Mouse (Mus musculus): ENCODE measurements around the gene Tns1. TPM values are rescaled to one million over a fixed set of nuclear protein-coding genes. Genes with fewer than 3 reads are reported as not detected.
"Not testable (repeated sequence)": the region's sequence is repeated elsewhere in the genome, so short reads cannot be mapped to it uniquely, and the experiment has no call there.

Gene Tns1
- polyA plus RNA-seq, 1 experiment from 2014 or later = 23.0 TPM

DNA sequence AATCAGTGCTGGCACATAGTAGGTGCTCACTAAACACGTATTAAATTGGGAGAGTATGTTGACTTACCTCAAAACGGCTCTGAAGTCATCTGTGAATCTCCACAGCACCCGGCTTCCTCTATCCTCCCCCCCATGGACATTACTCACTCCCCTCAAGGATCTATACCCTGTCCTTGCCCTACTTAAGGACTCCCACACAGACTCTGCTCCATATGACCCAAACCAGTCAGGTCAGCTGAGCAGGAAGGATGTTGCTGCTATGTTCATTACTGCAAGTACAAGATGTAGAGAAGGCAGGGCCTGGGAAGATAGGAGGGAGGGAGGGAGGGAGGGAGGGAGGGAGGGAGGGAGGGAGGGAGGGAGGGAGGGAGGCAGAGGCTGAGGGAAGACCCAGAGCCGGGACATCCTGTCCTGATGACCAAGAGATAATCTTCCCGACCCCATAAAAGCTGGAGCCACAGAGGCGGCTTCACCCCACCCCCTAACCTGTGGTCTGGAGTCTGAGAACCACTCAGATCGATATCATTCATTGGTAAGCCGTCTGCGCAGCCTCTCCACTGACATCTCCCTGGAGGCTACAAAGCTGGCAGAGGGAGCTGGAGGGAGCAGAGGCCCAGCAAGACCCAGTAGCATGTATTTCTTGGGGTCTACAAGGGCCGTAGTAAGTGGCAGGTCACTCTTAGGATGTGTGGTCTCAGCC lies 219.0 kb downstream of the Tns1 start:
- H3K27me3 ChIP-seq (ENCODE audit: control insufficient read depth, insufficient read depth, low read depth, low read length) = no peaks in the 10 kb centered on the region
- no peak overlapping the region for H3K4me2 ChIP-seq (ENCODE audit: low read depth, low read length)
- WGBS (ENCODE audit: insufficient replicate concordance) = 27% methylated on average over 9 of the region's 10 CpGs
- no peak for ATAC-seq (ENCODE audit: low read depth)
- H3K4me3 ChIP-seq (ENCODE audit: low read depth, low read length) = no peak overlapping the region
- H3K9me3 ChIP-seq (replicated peaks; ENCODE audit: control insufficient read depth, low read length) = no peaks in the 10 kb centered on the region
- no peak overlapping the region for H3K27ac ChIP-seq (ENCODE audit: low read length)
- H3K36me3 ChIP-seq (ENCODE audit: control insufficient read depth, insufficient read depth) = no peaks in the 10 kb centered on the region
- no peak overlapping the region for H3K9ac ChIP-seq (ENCODE audit: low read depth, low read length)
- H3K4me1 ChIP-seq (ENCODE audit: control insufficient read depth, low read depth, low read length) = no peaks in the 10 kb centered on the region

DNA sequence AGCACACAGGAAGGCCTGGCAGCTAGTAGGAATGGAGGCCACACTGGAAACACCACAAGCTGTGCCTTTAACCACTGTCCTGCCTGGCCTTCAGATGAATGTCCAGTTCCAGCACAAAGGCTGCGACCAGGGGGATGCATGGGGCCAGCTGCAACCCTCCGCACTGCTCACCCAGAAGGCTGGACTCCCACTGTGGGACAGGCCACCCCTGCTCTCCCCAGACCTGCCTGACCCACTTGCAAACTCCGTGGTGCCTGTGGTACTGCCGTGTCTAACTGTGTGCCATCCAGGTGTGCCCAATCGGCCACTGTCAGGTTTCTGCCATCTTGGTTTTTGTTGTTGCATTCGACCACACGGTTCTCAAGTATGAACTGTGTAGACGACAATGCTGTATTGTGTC lies 219.6 kb downstream of the Tns1 start:
- no peak for ATAC-seq (ENCODE audit: low read depth)
- H3K27ac ChIP-seq (ENCODE audit: low read length) = no peak overlapping the region
- no peaks in the 10 kb centered on the region for H3K4me1 ChIP-seq (ENCODE audit: control insufficient read depth, low read depth, low read length)
- no peak overlapping the region for H3K4me3 ChIP-seq (ENCODE audit: low read depth, low read length)
- no peak overlapping the region for H3K4me2 ChIP-seq (ENCODE audit: low read depth, low read length)
- WGBS (ENCODE audit: insufficient replicate concordance) = 73% methylated on average over 8 of the region's 8 CpGs
- no peaks in the 10 kb centered on the region for H3K9me3 ChIP-seq (replicated peaks; ENCODE audit: control insufficient read depth, low read length)
- H3K9ac ChIP-seq (ENCODE audit: low read depth, low read length) = no peak overlapping the region
- no peaks in the 10 kb centered on the region for H3K36me3 ChIP-seq (ENCODE audit: control insufficient read depth, insufficient read depth)
- H3K27me3 ChIP-seq (ENCODE audit: control insufficient read depth, insufficient read depth, low read depth, low read length) = no peaks in the 10 kb centered on the region

DNA sequence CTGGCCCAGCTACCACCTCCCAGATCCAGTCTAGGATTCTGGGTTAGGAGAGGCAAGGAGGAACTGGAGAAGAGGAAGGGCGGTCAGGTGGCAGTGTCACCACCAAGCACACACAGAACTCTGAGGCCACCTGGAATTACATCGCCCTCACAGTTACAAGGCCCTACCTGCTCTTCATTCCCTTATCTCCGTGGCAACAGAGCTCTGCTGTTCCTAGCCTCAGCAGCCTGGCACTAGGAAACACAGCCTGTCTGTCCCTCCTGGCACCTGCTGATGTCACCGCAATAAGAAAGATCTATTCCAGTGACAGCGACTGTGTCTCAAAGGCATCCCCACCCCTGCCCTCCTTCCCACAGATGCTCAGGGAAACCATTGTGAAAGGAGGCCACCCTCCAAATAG lies 221.2 kb downstream of the Tns1 start:
- Histone ChIP-seq H3K27ac (ENCODE audit: low read length) (no peak overlapping the region), H3K9me3 (replicated peaks; ENCODE audit: control insufficient read depth, low read length) (no peaks in the 10 kb centered on the region), H3K4me1 (ENCODE audit: control insufficient read depth, low read depth, low read length) (no peaks in the 10 kb centered on the region), H3K9ac (ENCODE audit: low read depth, low read length) (no peak overlapping the region), H3K27me3 (ENCODE audit: control insufficient read depth, insufficient read depth, low read depth, low read length) (no peaks in the 10 kb centered on the region), H3K36me3 (ENCODE audit: control insufficient read depth, insufficient read depth) (no peaks in the 10 kb centered on the region), H3K4me3 (ENCODE audit: low read depth, low read length) (no peak overlapping the region), H3K4me2 (ENCODE audit: low read depth, low read length) (no peak overlapping the region)
- 75% methylated on average over 5 of the region's 5 CpGs for WGBS (ENCODE audit: insufficient replicate concordance)
- no peak for ATAC-seq (ENCODE audit: low read depth)

DNA sequence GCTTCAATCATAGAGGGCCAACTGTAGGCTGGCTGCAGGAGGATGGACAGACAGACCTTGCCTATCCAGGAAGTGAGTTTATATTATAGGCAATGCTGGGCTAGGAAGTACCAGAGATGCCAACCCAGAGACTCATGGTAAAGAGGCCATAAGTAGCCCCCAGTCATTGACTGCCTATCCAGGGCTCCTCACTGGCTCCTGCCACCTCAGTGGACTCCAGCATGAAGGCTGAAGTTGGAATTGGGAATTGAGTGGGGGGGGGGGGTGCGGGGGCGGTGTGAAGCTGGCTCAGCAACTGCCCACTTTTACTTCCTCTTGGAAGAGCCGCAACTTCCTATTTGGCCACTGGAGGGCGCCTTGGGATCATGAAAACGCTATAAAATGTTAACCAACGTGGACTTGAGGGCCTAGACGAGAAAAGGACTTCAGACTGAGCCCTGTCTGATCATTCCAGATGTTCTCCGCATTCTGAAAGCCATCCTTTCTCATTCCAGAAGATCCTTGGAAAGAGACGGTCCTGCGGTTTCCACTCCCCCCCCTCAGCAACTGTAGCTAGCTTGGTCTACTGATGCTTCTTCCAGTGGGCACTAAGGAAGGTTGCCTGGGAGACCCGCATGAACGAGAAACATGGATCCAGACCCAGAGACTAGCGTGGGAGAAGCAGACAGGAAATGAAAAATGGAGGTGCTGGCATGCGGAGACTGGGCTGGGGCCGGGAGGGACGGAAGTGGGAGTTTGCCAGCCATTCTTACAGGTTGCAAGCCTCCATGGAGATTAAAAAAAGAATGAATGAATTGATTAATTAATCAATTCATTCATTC lies 221.9 kb downstream of the Tns1 start:
- Histone ChIP-seq H3K4me2 (ENCODE audit: low read depth, low read length) (no peak overlapping the region), H3K27me3 (ENCODE audit: control insufficient read depth, insufficient read depth, low read depth, low read length) (no peaks in the 10 kb centered on the region), H3K4me3 (ENCODE audit: low read depth, low read length) (no peak overlapping the region), H3K4me1 (ENCODE audit: control insufficient read depth, low read depth, low read length) (no peaks in the 10 kb centered on the region), H3K9ac (ENCODE audit: low read depth, low read length) (no peak overlapping the region), H3K27ac (ENCODE audit: low read length) (no peak overlapping the region), H3K36me3 (ENCODE audit: control insufficient read depth, insufficient read depth) (no peaks in the 10 kb centered on the region), H3K9me3 (replicated peaks; ENCODE audit: control insufficient read depth, low read length) (no peaks in the 10 kb centered on the region)
- no peak for ATAC-seq (ENCODE audit: low read depth)
- WGBS (ENCODE audit: insufficient replicate concordance) = 23% methylated on average over 16 of the region's 16 CpGs

DNA sequence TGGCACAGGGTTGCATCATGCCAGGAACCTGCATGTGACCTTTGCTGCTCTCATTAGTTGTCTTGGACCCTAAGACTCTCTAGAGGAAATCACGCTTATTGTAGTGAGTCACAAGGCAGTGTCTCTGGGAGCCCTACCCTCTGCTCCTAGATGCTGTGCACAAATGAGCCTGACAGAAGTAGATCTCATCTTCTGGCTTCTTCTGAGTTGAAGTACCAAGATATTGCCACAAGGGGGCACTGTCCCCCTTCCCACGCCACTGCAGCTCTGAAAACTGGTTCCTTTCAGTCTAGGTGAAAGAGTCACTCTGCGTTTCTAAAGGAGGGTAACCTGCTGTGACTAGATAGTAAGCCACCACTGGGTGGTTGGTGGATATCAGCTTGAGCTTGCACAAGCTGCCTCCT lies 222.8 kb downstream of the Tns1 start:
- H3K27me3 ChIP-seq (ENCODE audit: control insufficient read depth, insufficient read depth, low read depth, low read length) = no peaks in the 10 kb centered on the region
- no peak overlapping the region for H3K4me2 ChIP-seq (ENCODE audit: low read depth, low read length)
- no peak for ATAC-seq (ENCODE audit: low read depth)
- H3K27ac ChIP-seq (ENCODE audit: low read length) = no peak overlapping the region
- no peaks in the 10 kb centered on the region for H3K4me1 ChIP-seq (ENCODE audit: control insufficient read depth, low read depth, low read length)
- 8% methylated on average over 3 of the region's 3 CpGs for WGBS (ENCODE audit: insufficient replicate concordance)
- H3K36me3 ChIP-seq (ENCODE audit: control insufficient read depth, insufficient read depth) = no peaks in the 10 kb centered on the region
- no peak overlapping the region for H3K4me3 ChIP-seq (ENCODE audit: low read depth, low read length)
- no peaks in the 10 kb centered on the region for H3K9me3 ChIP-seq (replicated peaks; ENCODE audit: control insufficient read depth, low read length)
- H3K9ac ChIP-seq (ENCODE audit: low read depth, low read length) = no peak overlapping the region

DNA sequence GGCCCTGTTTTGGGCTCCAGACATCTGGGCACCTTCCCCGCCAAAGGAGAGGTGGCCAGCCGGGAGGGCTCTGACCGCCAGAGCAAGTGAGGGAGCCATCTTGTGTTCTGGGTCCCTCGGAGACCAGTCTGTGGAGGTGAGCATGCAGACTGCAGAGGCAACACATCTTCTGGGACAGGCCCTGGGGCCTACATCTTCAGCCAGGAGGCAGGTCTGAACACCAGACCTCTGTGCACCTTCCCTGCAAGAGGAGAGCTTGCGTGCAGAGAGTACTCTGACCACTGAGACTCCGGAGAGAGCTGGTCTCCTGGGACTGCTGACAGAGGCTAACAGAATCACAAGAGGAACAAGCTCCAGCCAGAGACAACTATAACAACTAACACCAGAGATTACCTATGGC lies 228.8 kb downstream of the Tns1 start:
- not testable (repeated sequence) for H3K27me3 ChIP-seq (ENCODE audit: control insufficient read depth, insufficient read depth, low read depth, low read length); H3K4me3 ChIP-seq (ENCODE audit: low read depth, low read length); H3K27ac ChIP-seq (ENCODE audit: low read length); H3K9ac ChIP-seq (ENCODE audit: low read depth, low read length); H3K36me3 ChIP-seq (ENCODE audit: control insufficient read depth, insufficient read depth); H3K4me2 ChIP-seq (ENCODE audit: low read depth, low read length); H3K9me3 ChIP-seq (replicated peaks; ENCODE audit: control insufficient read depth, low read length); H3K4me1 ChIP-seq (ENCODE audit: control insufficient read depth, low read depth, low read length); ATAC-seq (ENCODE audit: low read depth)
- 72% methylated on average over 6 of the region's 6 CpGs for WGBS (ENCODE audit: insufficient replicate concordance)

DNA sequence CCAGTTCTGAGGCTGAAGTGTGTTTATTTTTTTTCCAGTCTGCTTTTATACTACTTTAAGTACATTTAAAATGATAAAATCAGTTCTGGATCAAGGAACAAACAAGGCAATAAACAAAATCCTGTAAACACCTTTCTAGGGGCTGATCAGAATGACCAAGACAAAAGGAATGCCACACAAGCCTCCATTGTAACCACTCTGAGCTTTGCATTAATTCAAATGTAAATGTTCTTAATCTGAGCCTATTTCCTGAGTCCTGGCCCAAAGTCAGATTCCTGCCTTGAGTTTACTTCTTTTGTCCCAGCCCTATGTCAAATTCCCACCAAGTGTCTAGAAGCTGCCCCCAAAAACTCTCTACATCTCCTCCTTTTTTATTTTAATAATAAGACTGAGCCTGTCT lies 243.5 kb downstream of the Tns1 start:
- no peaks in the 10 kb centered on the region for H3K27me3 ChIP-seq (ENCODE audit: control insufficient read depth, insufficient read depth, low read depth, low read length)
- H3K36me3 ChIP-seq (ENCODE audit: control insufficient read depth, insufficient read depth) = no peaks in the 10 kb centered on the region
- H3K4me2 ChIP-seq (ENCODE audit: low read depth, low read length) = no peak overlapping the region
- ATAC-seq (ENCODE audit: low read depth) = no peak
- H3K4me3 ChIP-seq (ENCODE audit: low read depth, low read length) = no peak overlapping the region
- H3K9ac ChIP-seq (ENCODE audit: low read depth, low read length) = no peak overlapping the region
- no peaks in the 10 kb centered on the region for H3K4me1 ChIP-seq (ENCODE audit: control insufficient read depth, low read depth, low read length)
- no peak overlapping the region for H3K27ac ChIP-seq (ENCODE audit: low read length)
- H3K9me3 ChIP-seq (replicated peaks; ENCODE audit: control insufficient read depth, low read length) = no peaks in the 10 kb centered on the region

DNA sequence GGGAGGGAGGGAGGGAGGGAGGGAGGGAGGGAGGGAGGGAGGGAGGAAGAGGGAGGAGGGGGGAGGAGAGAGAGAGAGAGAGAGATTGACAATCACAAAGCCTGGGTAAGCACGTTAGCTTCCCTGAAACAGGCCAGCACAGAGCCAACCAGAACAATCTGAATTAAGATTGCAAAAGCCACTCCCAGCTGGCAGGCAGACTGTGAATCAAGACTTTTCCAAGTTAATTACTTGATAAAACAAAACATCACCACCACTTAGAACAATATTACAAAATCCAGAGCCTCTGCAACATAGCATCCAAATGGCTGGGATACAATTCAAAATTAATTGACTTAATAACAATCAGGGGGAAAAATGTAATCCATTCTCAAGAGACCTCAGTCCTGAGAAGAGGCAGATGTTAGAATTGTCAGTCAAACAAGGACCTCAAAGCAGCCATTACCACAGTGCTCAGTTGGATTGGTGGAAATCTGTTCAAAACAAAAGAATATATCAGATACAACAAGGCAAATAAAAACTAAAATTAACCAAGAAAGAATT lies 248.5 kb downstream of the Tns1 start:
- no peak overlapping the region for H3K9ac ChIP-seq (ENCODE audit: low read depth, low read length)
- WGBS (ENCODE audit: insufficient replicate concordance) = 17% methylated on average over 1 of the region's 1 CpGs
- H3K9me3 ChIP-seq (replicated peaks; ENCODE audit: control insufficient read depth, low read length) = no peaks in the 10 kb centered on the region
- no peak overlapping the region for H3K4me3 ChIP-seq (ENCODE audit: low read depth, low read length)
- ATAC-seq (ENCODE audit: low read depth) = no peak
- H3K4me1 ChIP-seq (ENCODE audit: control insufficient read depth, low read depth, low read length) = no peaks in the 10 kb centered on the region
- no peaks in the 10 kb centered on the region for H3K27me3 ChIP-seq (ENCODE audit: control insufficient read depth, insufficient read depth, low read depth, low read length)
- no peak overlapping the region for H3K4me2 ChIP-seq (ENCODE audit: low read depth, low read length)
- H3K36me3 ChIP-seq (ENCODE audit: control insufficient read depth, insufficient read depth) = no peaks in the 10 kb centered on the region
- H3K27ac ChIP-seq (ENCODE audit: low read length) = no peak overlapping the region

DNA sequence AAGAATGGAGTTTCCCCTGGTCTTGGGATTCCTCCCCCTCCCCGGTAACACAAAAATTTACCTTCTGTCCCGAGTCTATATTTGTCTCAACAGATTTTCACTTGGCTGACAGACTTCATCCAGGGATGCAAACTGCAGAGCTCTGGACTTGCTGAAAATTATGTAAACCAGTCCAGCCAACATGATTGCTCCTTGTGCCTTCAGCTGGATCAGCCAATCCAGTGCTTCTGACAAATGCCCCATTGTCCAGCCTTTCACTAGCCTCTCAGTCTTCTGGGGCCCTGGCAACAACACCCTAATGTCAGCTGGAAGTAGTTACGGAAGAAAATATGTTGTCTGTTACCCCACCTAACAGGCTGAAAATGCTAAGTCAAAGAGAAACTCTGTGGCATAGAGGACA lies 259.9 kb downstream of the Tns1 start:
- Histone ChIP-seq H3K9me3 (replicated peaks; ENCODE audit: control insufficient read depth, low read length) (no peaks in the 10 kb centered on the region), H3K4me1 (ENCODE audit: control insufficient read depth, low read depth, low read length) (no peaks in the 10 kb centered on the region), H3K9ac (ENCODE audit: low read depth, low read length) (no peak overlapping the region), H3K27me3 (ENCODE audit: control insufficient read depth, insufficient read depth, low read depth, low read length) (no peaks in the 10 kb centered on the region), H3K4me3 (ENCODE audit: low read depth, low read length) (no peak overlapping the region), H3K27ac (ENCODE audit: low read length) (no peak overlapping the region), H3K36me3 (ENCODE audit: control insufficient read depth, insufficient read depth) (no peaks in the 10 kb centered on the region), H3K4me2 (ENCODE audit: low read depth, low read length) (no peak overlapping the region)
- ATAC-seq (ENCODE audit: low read depth) = no peak
- WGBS (ENCODE audit: insufficient replicate concordance) = 77% methylated on average over 3 of the region's 3 CpGs
